Mouse (Mus musculus) hindbrain, embryonic 16.5 days (tissue): ENCODE results near the gene Trp53bp2. TPM values are rescaled to one million over a fixed set of nuclear protein-coding genes. Genes with fewer than 3 reads are reported as not detected.

Experiments used
- ATAC-seq: fragments of 200-750 bp; cut with Nextera tagmentation; 2 replicates; pipeline ENCODE4 v1.8.0; 2017; ENCODE audit warnings: moderate TSS enrichment, moderate library complexity
- H3K27ac ChIP-seq: fragments of 300-500 bp; sonication (generic); 2 replicates; pipeline ENCODE4 v1.5.1; 2014; ENCODE audit warnings: low read depth, mild to moderate bottlenecking, control low read depth, low read length, moderate library complexity
- H3K27me3 ChIP-seq: fragments of 300-500 bp; sonication (generic); replicated peaks from 2 replicates; pipeline ENCODE4 v1.6.1; 2014; ENCODE audit warnings: low read length; ENCODE audit not compliant: control insufficient read depth, insufficient read depth
- H3K36me3 ChIP-seq: fragments of 300-500 bp; sonication (generic); 2 replicates; pipeline ENCODE4 v1.6.1; 2014; ENCODE audit warnings: mild to moderate bottlenecking, low read length, moderate library complexity, mixed read lengths; ENCODE audit not compliant: control insufficient read depth, insufficient read depth
- H3K4me1 ChIP-seq: fragments of 300-500 bp; sonication (generic); 2 replicates; pipeline ENCODE4 v1.6.1; 2014; ENCODE audit warnings: low read depth, low read length; ENCODE audit not compliant: control insufficient read depth, insufficient read depth
- H3K4me2 ChIP-seq: fragments of 300-500 bp; sonication (generic); 2 replicates; pipeline ENCODE4 v1.6.1; 2014; ENCODE audit warnings: mild to moderate bottlenecking, low read length, control low read depth, moderate library complexity
- H3K4me3 ChIP-seq: fragments of 300-500 bp; sonication (generic); 2 replicates; pipeline ENCODE4 v1.5.1; 2014; ENCODE audit warnings: mild to moderate bottlenecking, low read length, control low read depth, moderate library complexity
- H3K9ac ChIP-seq: fragments of 300-500 bp; sonication (generic); 2 replicates; pipeline ENCODE4 v1.6.1; 2014; ENCODE audit warnings: low read depth, mild to moderate bottlenecking, control low read depth, low read length, moderate library complexity
- H3K9me3 ChIP-seq: fragments of 300-500 bp; sonication (generic); 2 replicates; pipeline ENCODE4 v1.6.1; 2014; ENCODE audit warnings: mild to moderate bottlenecking, low read length, moderate library complexity; ENCODE audit not compliant: control insufficient read depth
- WGBS: fragments of 180-500 bp; shearing (Covaris S2); extraction: QIAGEN DNeasy Blood & Tissue Kit; methylation state at CpG from one replicate; pipeline ENCODE4 v1.1.7; 2014; 5-methylcytosine and 5-hydroxymethylcytosine counted together
- polyA plus RNA-seq: library from polyadenylated mRNA; unstranded; fragments of >200 nt; fragmentation: Nextera tagmentation; extraction: Ambion mirVana; gene quantifications from 2 replicates; pipeline ENCODE4 v1.2.1, GENCODE M21; 2015

Gene Trp53bp2
- polyA plus RNA-seq, 1 experiment from 2014 or later, result 13.8 TPM

- Histone ChIP-seq H3K27me3 (no peaks in the 10 kb centered on the region), H3K27ac (peak overlapping the region; percentile 68), H3K4me2 (no peak overlapping the region), H3K9ac (no peak overlapping the region), H3K36me3 (0 out of 2 replicates have a peak, but pooled peaks cover 4% of the 10 kb centered on the region), H3K4me1 (peaks cover 10% of the 10 kb centered on the region), H3K4me3 (no peak overlapping the region), H3K9me3 (no peaks in the 10 kb centered on the region)
- ATAC-seq, result no peak
- 59% methylated on average over 7 of the region's 7 CpGs for WGBS
Observed at GRCm38 (mm10) chr1:182461261-182461660, 52.3 kb downstream of the Trp53bp2 start.

- Histone ChIP-seq H3K27me3 (no peaks in the 10 kb centered on the region), H3K9me3 (no peaks in the 10 kb centered on the region), H3K9ac (no peak overlapping the region), H3K27ac (peak overlapping the region; percentile 68; the same call in 1 of the 2 replicates), H3K4me3 (no peak overlapping the region), H3K36me3 (0 out of 2 replicates have a peak, but pooled peaks cover 4% of the 10 kb centered on the region), H3K4me2 (no peak overlapping the region), H3K4me1 (peaks cover 10% of the 10 kb centered on the region)
- ATAC-seq, result peak; percentile 77
- 58% methylated on average over 10 of the region's 10 CpGs for WGBS
Observed at GRCm38 (mm10) chr1:182461813-182462212, 52.8 kb downstream of the Trp53bp2 start.

- H3K36me3 ChIP-seq, result peaks cover 30% of the 10 kb centered on the region
- no peak overlapping the region for H3K27ac ChIP-seq
- H3K9ac ChIP-seq, result no peak overlapping the region
- no peak overlapping the region for H3K4me2 ChIP-seq
- no peak overlapping the region for H3K4me3 ChIP-seq
- no peak for ATAC-seq
- H3K27me3 ChIP-seq, result no peaks in the 10 kb centered on the region
- 57% methylated on average over 4 of the region's 4 CpGs for WGBS
- H3K4me1 ChIP-seq, result peaks cover 10% of the 10 kb centered on the region
- no peaks in the 10 kb centered on the region for H3K9me3 ChIP-seq
Observed at GRCm38 (mm10) chr1:182465309-182465708, 56.3 kb downstream of the Trp53bp2 start.

GRCm38 (mm10) chr1:182465978-182466377 is 57.0 kb downstream of the Trp53bp2 start:
- no peaks in the 10 kb centered on the region for H3K27me3 ChIP-seq
- no peaks in the 10 kb centered on the region for H3K9me3 ChIP-seq
- no peak overlapping the region for H3K4me3 ChIP-seq
- H3K27ac ChIP-seq, result no peak overlapping the region
- H3K36me3 ChIP-seq, result peaks cover 33% of the 10 kb centered on the region
- ATAC-seq, result no peak
- WGBS, result 96% methylated on average over 4 of the region's 4 CpGs
- H3K9ac ChIP-seq, result no peak overlapping the region
- H3K4me1 ChIP-seq, result peaks cover 7% of the 10 kb centered on the region
- no peak overlapping the region for H3K4me2 ChIP-seq

GRCm38 (mm10) chr1:182475005-182475796 is 66.2 kb downstream of the Trp53bp2 start:
- Histone ChIP-seq H3K4me2 (no peak overlapping the region), H3K4me3 (no peak overlapping the region), H3K36me3 (peaks cover 34% of the 10 kb centered on the region), H3K4me1 (no peaks in the 10 kb centered on the region), H3K9ac (no peak overlapping the region), H3K9me3 (no peaks in the 10 kb centered on the region), H3K27me3 (no peaks in the 10 kb centered on the region), H3K27ac (no peak overlapping the region)
- ATAC-seq, result peak; percentile 85
- 88% methylated on average over 5 of the region's 5 CpGs for WGBS

GRCm38 (mm10) chr1:182478935-182479334 is 70.0 kb downstream of the Trp53bp2 start:
- H3K9me3 ChIP-seq, result no peaks in the 10 kb centered on the region
- WGBS, result 89% methylated on average over 4 of the region's 4 CpGs
- H3K36me3 ChIP-seq, result peaks cover 33% of the 10 kb centered on the region
- no peak overlapping the region for H3K27ac ChIP-seq
- H3K4me3 ChIP-seq, result no peak overlapping the region
- no peaks in the 10 kb centered on the region for H3K27me3 ChIP-seq
- no peak overlapping the region for H3K9ac ChIP-seq
- H3K4me1 ChIP-seq, result no peaks in the 10 kb centered on the region
- H3K4me2 ChIP-seq, result no peak overlapping the region
- ATAC-seq, result no peak

GRCm38 (mm10) chr1:182481138-182481537 is 72.2 kb downstream of the Trp53bp2 start:
- no peaks in the 10 kb centered on the region for H3K4me1 ChIP-seq
- H3K4me3 ChIP-seq, result no peak overlapping the region
- 95% methylated on average over 7 of the region's 7 CpGs for WGBS
- H3K36me3 ChIP-seq, result peaks cover 40% of the 10 kb centered on the region
- no peak overlapping the region for H3K9ac ChIP-seq
- H3K4me2 ChIP-seq, result no peak overlapping the region
- H3K27me3 ChIP-seq, result no peaks in the 10 kb centered on the region
- H3K27ac ChIP-seq, result no peak overlapping the region
- H3K9me3 ChIP-seq, result no peaks in the 10 kb centered on the region
- no peak for ATAC-seq

- Histone ChIP-seq H3K9me3 (no peaks in the 10 kb centered on the region), H3K4me1 (no peaks in the 10 kb centered on the region), H3K27ac (no peak overlapping the region), H3K4me2 (no peak overlapping the region), H3K27me3 (no peaks in the 10 kb centered on the region), H3K4me3 (no peak overlapping the region), H3K9ac (no peak overlapping the region), H3K36me3 (peaks cover 43% of the 10 kb centered on the region)
- no peak for ATAC-seq
- WGBS, result 87% methylated on average over 10 of the region's 10 CpGs
Observed at GRCm38 (mm10) chr1:182481646-182482295, 72.8 kb downstream of the Trp53bp2 start.
